Mouse (Mus musculus) liver, embryonic 13.5 days (tissue): ENCODE measurements around the gene Mta3. TPM values are rescaled to one million over a fixed set of nuclear protein-coding genes. Genes with fewer than 3 reads are reported as not detected.
A peak's percentile ranks its signal among the peaks of the same experiment; 100 is the strongest.

Experiments used
- ATAC-seq: fragments of 200-750 bp; cut with Nextera tagmentation; 2 replicates; pipeline ENCODE4 v1.8.0; 2017; ENCODE audit warnings: low read depth, mild to moderate bottlenecking, moderate number of reproducible peaks, moderate library complexity
- DNase-seq: peaks from one replicate; pipeline ENCODE4 v3.0.0; 2022
- H3K27ac ChIP-seq: fragments of 300-500 bp; sonication (generic); 2 replicates; pipeline ENCODE4 v1.5.1; 2015; ENCODE audit warnings: moderate library complexity, mild to moderate bottlenecking, inconsistent platforms
- H3K27me3 ChIP-seq: fragments of 300-500 bp; sonication (generic); 2 replicates; pipeline ENCODE4 v1.6.1; 2015; ENCODE audit warnings: mild to moderate bottlenecking, inconsistent platforms
- H3K36me3 ChIP-seq: fragments of 300-500 bp; sonication (generic); 2 replicates; pipeline ENCODE4 v1.6.1; 2015; ENCODE audit warnings: mild to moderate bottlenecking, inconsistent platforms
- H3K4me1 ChIP-seq: fragments of 300-500 bp; sonication (generic); replicated peaks from 2 replicates; pipeline ENCODE4 v1.6.1; 2015; ENCODE audit warnings: inconsistent platforms
- H3K4me2 ChIP-seq: fragments of 300-500 bp; sonication (generic); 2 replicates; pipeline ENCODE4 v1.6.1; 2015; ENCODE audit warnings: inconsistent platforms, mild to moderate bottlenecking, moderate library complexity
- H3K4me3 ChIP-seq: fragments of 300-500 bp; sonication (generic); replicated peaks from 2 replicates; pipeline ENCODE4 v1.5.1; 2015; ENCODE audit warnings: mild to moderate bottlenecking, inconsistent platforms
- H3K9ac ChIP-seq: fragments of 300-500 bp; sonication (generic); 2 replicates; pipeline ENCODE4 v1.6.1; 2015; ENCODE audit warnings: mild to moderate bottlenecking, inconsistent platforms
- H3K9me3 ChIP-seq: fragments of 300-500 bp; sonication (generic); replicated peaks from 2 replicates; pipeline ENCODE4 v1.6.1; 2016; ENCODE audit warnings: inconsistent platforms
- WGBS: fragments of 180-500 bp; shearing (Covaris S2); methylation state at CpG from one replicate; pipeline ENCODE4 v1.1.7; 2015; ENCODE audit not compliant: insufficient replicate concordance; 5-methylcytosine and 5-hydroxymethylcytosine counted together
- polyA plus RNA-seq: library from polyadenylated mRNA; unstranded; fragments of >200 nt; fragmentation: Nextera tagmentation; extraction: Ambion mirVana; gene quantifications from 2 replicates; pipeline ENCODE4 v1.2.1, GENCODE M21; 2015

Gene Mta3
- polyA plus RNA-seq, 1 experiment from 2014 or later = 44.1 TPM

DNA sequence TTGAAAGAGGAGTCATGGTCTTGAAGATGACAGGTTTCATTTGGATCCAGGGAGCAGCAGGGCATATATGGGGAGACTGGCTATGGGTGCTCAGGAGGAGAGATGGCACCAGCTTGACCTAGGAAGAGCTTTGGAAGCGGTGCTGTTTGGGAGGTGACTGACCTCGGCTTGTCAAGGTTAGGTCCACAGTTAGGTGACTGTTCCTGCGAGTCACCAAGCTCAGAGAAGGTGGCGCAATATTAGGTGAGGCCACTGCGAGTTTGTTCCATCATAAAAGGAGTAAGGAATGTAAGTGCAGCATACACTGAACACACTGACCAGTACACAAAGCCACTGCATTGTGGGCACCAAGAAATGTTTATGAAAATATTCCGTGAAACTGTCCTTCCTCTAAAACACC lies 80.5 kb downstream of the Mta3 start:
- WGBS = 87% methylated on average over 6 of the region's 6 CpGs
- peaks cover 82% of the 10 kb centered on the region for H3K36me3 ChIP-seq
- no peak for DNase-seq
- H3K4me2 ChIP-seq = no peak overlapping the region
- peak; percentile 32 for ATAC-seq
- H3K9ac ChIP-seq = no peak overlapping the region
- H3K27me3 ChIP-seq = no peaks in the 10 kb centered on the region
- peaks cover 10% of the 10 kb centered on the region for H3K4me1 ChIP-seq
- no peak overlapping the region for H3K4me3 ChIP-seq
- no peaks in the 10 kb centered on the region for H3K9me3 ChIP-seq
- H3K27ac ChIP-seq = no peak overlapping the region; the same call in 1 of the 2 replicates

DNA sequence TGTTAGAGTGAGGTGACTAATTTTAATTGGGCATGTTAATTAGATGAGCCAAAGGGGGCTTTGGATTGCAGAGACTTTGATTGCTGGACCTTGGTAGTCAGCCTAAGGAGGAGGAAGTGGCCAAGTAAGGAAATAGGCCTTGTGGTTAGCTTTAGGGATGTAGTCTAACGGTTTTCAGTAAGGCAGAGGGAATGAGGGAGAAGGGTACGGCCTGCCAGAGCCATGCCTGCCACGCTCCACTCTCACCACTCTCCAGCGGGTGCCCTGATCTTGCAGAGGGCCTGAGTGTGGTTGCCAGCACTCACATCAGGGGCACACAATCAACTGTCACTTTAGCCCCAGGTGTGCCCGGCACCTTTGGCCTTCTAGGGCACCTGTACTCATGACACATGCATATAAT lies 84.2 kb downstream of the Mta3 start:
- no peak for ATAC-seq
- 63% methylated on average over 5 of the region's 5 CpGs for WGBS
- Histone ChIP-seq H3K4me3 (no peak overlapping the region), H3K27me3 (no peaks in the 10 kb centered on the region), H3K36me3 (peaks cover 78% of the 10 kb centered on the region), H3K9me3 (no peaks in the 10 kb centered on the region), H3K4me1 (peaks cover 10% of the 10 kb centered on the region), H3K9ac (no peak overlapping the region), H3K27ac (no peak overlapping the region), H3K4me2 (no peak overlapping the region)
- DNase-seq = no peak

DNA sequence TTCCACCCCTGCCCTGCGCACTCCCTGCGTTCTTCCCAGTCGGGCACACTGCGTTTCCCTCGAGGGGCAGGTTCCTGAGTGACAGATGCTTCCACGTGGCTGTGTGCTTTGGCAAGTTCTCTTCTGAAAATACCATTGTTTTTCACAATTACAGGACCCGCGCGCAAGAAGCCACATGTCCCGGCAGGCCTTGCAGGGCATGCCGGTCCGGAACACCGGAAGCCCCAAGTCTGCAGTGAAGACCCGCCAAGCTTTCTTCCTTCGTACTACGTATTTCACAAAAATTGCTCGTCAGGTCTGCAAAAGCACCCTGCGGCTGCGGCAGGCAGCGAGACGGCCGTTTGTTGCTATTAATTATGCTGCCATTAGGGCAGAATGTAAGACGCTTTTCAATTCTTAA lies 86.4 kb downstream of the Mta3 start:
- H3K9ac ChIP-seq = no peak overlapping the region
- no peak overlapping the region for H3K4me3 ChIP-seq
- ATAC-seq (no peak), DNase-seq (no peak)
- no peaks in the 10 kb centered on the region for H3K9me3 ChIP-seq
- 92% methylated on average over 23 of the region's 23 CpGs for WGBS
- H3K36me3 ChIP-seq = peaks cover 65% of the 10 kb centered on the region
- H3K4me1 ChIP-seq = no peaks in the 10 kb centered on the region; the same call in 1 of the 2 replicates
- H3K27me3 ChIP-seq = no peaks in the 10 kb centered on the region
- no peak overlapping the region for H3K27ac ChIP-seq
- no peak overlapping the region for H3K4me2 ChIP-seq

DNA sequence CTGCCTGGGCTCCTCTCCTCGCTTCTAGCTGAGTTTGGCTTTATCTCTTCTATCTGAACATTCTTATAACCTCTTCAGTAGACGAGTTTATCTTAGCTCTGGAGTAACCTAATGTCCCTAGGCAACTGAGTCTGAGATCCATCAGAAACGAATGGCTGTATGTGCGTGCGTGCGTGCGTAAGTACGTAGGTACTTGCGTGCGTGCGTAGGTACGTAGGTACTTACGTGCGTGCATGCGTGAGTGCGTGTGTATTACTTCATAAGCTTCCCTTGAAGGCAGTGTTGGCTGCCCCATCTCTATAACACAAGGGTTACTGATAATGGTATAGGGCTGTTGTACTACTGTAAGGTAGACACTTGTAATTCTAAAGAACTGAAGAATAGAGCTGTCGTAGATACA lies 89.2 kb downstream of the Mta3 start:
- ATAC-seq (no peak), DNase-seq (no peak)
- 91% methylated on average over 17 of the region's 17 CpGs for WGBS
- H3K9me3 ChIP-seq = no peaks in the 10 kb centered on the region
- no peaks in the 10 kb centered on the region for H3K27me3 ChIP-seq
- no peaks in the 10 kb centered on the region; the same call in 1 of the 2 replicates for H3K4me1 ChIP-seq
- no peak overlapping the region for H3K4me3 ChIP-seq
- no peak overlapping the region for H3K27ac ChIP-seq
- no peak overlapping the region for H3K4me2 ChIP-seq
- peaks cover 51% of the 10 kb centered on the region for H3K36me3 ChIP-seq
- no peak overlapping the region for H3K9ac ChIP-seq

DNA sequence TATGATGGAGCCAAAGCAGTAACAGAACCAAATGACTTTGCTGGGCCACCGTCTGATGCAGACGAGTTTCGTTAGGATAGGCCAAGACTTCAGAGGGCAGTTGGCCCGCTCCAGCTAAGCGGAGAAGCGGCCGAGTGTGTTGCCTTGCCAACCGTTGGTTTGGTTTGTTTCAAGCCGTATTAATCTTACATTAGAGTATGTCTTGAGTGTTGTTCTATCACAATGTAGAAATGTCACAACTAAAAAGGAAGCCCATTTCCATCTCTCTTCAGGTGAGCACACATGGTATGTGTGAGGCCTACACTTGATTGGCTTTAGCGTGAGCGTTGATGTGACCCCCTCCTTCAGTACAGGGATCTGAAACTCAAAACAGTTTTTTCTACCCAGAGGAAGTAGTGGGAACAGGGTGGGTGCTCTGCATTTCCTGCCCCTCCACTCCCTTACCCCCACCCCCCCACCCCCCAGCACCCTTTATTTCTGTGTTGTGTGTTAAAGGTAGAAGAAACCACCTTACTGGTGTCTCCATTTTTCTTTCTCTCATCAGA lies 93.6 kb downstream of the Mta3 start:
- H3K27ac ChIP-seq = no peak overlapping the region
- no peak overlapping the region for H3K4me2 ChIP-seq
- H3K36me3 ChIP-seq = peaks cover 48% of the 10 kb centered on the region
- 91% methylated on average over 11 of the region's 11 CpGs for WGBS
- H3K9ac ChIP-seq = no peak overlapping the region
- no peak overlapping the region for H3K4me3 ChIP-seq
- ATAC-seq = no peak
- no peak for DNase-seq
- no peaks in the 10 kb centered on the region for H3K4me1 ChIP-seq
- no peaks in the 10 kb centered on the region for H3K9me3 ChIP-seq
- no peaks in the 10 kb centered on the region for H3K27me3 ChIP-seq

DNA sequence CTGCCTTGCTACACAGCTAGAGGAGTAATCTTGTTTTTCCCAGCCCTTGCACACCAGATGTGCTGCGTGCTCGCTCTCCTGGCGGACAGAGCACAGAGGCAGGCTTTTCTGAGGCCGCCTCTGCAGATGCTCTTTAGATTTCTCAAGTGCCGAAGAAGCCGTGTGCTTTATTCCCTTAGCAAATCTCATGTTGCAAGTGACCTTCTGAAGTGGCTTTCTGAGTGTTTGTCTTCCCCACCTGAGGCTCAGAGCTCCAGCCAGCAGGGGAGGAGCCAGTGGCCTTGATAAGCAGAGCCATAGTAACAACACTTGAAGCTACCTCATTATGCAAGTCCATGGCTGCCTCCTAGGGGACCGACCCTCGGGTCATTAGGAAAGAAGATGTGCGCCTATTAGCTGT lies 98.0 kb downstream of the Mta3 start:
- Histone ChIP-seq H3K4me2 (no peak overlapping the region), H3K27ac (no peak overlapping the region), H3K27me3 (no peaks in the 10 kb centered on the region), H3K36me3 (peaks cover 61% of the 10 kb centered on the region), H3K9ac (no peak overlapping the region), H3K4me1 (peaks cover 24% of the 10 kb centered on the region), H3K9me3 (no peaks in the 10 kb centered on the region), H3K4me3 (no peak overlapping the region)
- ATAC-seq (no peak), DNase-seq (no peak)
- WGBS = 79% methylated on average over 9 of the region's 9 CpGs

DNA sequence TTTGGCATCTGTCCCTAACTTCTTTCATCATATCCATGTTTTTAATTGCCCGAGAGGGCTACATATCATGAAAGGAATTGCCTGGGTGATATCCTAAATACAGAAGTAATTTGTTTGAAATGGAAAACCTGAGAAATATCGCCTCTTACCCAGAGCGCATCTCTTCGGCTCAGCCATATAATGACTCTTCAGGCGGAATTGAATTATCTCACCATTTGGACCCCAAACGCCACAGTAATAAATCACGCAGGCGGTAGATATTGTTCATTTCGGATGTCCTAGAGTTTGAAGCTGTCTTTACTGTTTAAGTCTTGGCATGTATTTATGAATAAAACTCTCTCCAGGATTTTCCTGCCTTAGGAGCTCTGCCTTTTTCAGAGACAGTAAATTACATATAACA lies 99.1 kb downstream of the Mta3 start:
- Histone ChIP-seq H3K27me3 (no peaks in the 10 kb centered on the region), H3K36me3 (peaks cover 68% of the 10 kb centered on the region), H3K27ac (no peak overlapping the region), H3K9me3 (no peaks in the 10 kb centered on the region), H3K4me3 (no peak overlapping the region), H3K4me2 (no peak overlapping the region), H3K9ac (no peak overlapping the region), H3K4me1 (peaks cover 35% of the 10 kb centered on the region)
- no peak for DNase-seq
- ATAC-seq = no peak
- 92% methylated on average over 9 of the region's 9 CpGs for WGBS

DNA sequence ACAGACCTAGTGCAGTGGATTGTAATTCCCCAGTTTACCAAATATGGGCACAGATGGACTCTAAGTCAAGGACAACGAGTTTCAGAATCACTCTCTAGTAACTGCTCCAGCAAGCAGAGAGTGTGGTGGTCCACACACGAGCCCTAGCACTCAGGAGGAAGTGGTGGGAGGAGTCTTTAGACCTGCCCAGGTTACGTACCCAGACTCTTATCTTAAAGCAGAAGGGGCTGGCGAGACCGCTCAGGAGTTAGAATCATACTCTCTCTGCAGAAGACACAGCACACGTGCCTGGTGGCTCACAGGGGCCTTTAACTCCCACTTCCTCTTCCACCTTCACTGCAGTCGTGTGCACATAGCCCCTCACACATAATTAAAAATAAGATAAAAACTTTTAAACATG lies 101.4 kb downstream of the Mta3 start:
- H3K36me3 ChIP-seq = peaks cover 71% of the 10 kb centered on the region
- H3K4me3 ChIP-seq = no peak overlapping the region
- ATAC-seq = no peak
- no peaks in the 10 kb centered on the region for H3K9me3 ChIP-seq
- peak; percentile 34 for DNase-seq
- peak overlapping the region; percentile 54 for H3K27ac ChIP-seq
- H3K4me2 ChIP-seq = no peak overlapping the region
- H3K9ac ChIP-seq = no peak overlapping the region
- 15% methylated on average over 7 of the region's 7 CpGs for WGBS
- H3K27me3 ChIP-seq = no peaks in the 10 kb centered on the region
- peaks cover 53% of the 10 kb centered on the region for H3K4me1 ChIP-seq

DNA sequence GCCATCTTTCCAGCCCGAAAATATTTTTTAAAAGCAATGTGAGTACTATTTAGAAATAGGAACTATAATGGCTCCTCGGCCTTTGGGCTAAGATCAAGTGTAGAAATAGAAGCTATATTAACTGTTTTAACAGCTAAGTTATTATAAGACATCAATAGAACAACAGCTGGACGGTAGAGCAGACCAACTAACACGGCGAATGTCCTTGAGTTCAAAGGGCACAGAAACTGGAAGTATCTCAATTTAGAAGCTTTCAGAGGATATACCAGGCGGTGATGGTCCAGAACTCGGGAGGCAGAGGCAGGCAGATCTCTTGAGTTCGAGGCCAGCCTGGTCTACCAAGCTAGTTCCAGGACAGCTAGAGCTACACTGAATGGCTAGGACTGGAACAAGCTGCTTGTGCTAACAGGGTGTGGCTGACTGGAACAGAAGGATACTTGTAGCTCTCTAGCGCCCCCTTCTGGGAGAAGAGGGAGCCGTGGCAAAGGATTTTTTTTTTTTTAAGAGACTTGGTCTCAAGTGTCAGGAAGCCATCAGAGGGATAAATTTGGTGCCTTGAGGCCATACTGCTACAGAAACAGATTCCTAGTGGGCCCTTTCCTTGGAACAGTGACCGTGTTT lies 101.9 kb downstream of the Mta3 start:
- Histone ChIP-seq H3K4me1 (peaks cover 59% of the 10 kb centered on the region), H3K4me3 (no peak overlapping the region), H3K9ac (no peak overlapping the region), H3K4me2 (no peak overlapping the region), H3K9me3 (no peaks in the 10 kb centered on the region), H3K27ac (peak overlapping the region; percentile 91; the same call in 1 of the 2 replicates), H3K27me3 (no peaks in the 10 kb centered on the region), H3K36me3 (peaks cover 69% of the 10 kb centered on the region)
- 59% methylated on average over 11 of the region's 11 CpGs for WGBS
- DNase-seq (peak; percentile 72), ATAC-seq (no peak)

DNA sequence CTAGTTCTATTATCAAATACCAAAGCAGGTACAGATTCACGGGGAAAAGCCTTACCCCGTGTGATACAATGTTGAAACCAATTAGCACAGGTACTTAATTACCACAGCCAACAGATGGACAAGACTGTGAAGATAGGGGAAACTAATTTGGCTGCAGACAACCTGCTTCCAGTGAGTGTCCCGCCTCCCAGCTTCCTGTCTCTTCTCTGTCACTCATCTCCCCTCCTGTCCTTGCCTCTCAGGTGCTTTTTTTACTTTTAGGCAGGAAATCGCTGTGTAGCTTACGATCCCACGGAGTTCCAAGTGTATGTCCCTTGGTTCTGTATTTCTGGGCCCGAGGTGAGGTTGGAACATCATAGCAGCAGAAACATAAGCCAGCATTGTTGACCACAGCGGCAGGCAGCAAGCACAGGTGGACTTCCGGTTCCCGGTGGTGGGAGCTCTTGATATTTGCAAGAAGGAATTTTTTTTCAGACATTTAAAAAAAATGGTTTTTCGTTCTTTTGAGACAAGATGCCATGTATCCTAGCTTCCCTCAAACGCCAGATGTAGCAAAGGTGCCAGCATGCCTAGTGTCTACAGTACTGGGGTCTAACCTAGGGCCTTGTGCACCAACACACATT lies 102.6 kb downstream of the Mta3 start:
- H3K36me3 ChIP-seq = peaks cover 62% of the 10 kb centered on the region
- no peaks in the 10 kb centered on the region for H3K27me3 ChIP-seq
- WGBS = 63% methylated on average over 12 of the region's 12 CpGs
- peaks cover 66% of the 10 kb centered on the region for H3K4me1 ChIP-seq
- peak overlapping the region; percentile 91 for H3K27ac ChIP-seq
- peak overlapping the region; percentile 13; the same call in 1 of the 2 replicates for H3K4me3 ChIP-seq
- H3K9ac ChIP-seq = peak overlapping the region; percentile 59
- ATAC-seq (peak; percentile 8), DNase-seq (no peak)
- peak overlapping the region; percentile 59 for H3K4me2 ChIP-seq
- no peaks in the 10 kb centered on the region for H3K9me3 ChIP-seq

DNA sequence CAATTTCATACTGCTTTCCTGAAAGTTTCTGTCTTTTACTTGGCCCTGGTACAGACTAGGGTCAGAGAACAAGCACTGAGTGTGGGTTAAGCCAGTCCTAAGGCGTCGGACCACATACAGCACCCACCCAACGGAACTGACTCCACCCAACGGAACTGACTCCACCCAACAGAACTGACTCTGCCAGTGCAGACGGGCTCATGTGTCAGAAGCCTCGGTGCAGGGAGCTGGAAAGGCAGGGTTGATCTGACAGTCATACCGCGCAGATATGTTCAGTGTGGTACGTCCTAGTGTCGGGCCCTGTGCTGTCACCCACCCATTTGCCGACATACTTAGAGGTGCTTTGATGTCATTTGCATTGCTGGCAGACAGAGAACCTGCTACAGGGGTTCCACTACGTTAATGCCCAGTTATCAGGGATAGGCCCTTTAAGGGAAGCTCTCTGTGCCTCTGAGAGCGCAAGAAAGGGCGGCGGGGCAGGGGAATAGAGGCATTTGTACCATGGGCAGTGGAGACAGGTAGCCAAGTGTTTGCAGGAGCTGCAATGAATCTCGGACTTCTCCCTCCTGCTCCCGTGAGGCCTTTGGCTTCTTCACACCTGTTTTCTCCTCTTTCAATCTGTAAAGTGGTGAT lies 103.3 kb downstream of the Mta3 start:
- peak overlapping the region; percentile 59 for H3K9ac ChIP-seq
- WGBS = 40% methylated on average over 17 of the region's 17 CpGs
- no peaks in the 10 kb centered on the region for H3K27me3 ChIP-seq
- no peaks in the 10 kb centered on the region for H3K9me3 ChIP-seq
- peak overlapping the region; percentile 59 for H3K4me2 ChIP-seq
- ATAC-seq (peak; percentile 96), DNase-seq (peak; percentile 76)
- peaks cover 66% of the 10 kb centered on the region for H3K4me1 ChIP-seq
- H3K27ac ChIP-seq = peak overlapping the region; percentile 91
- peaks cover 56% of the 10 kb centered on the region for H3K36me3 ChIP-seq
- H3K4me3 ChIP-seq = peak overlapping the region; percentile 25
